Mouse (Mus musculus) spleen, adult 18-20 months (tissue): ENCODE data around the gene Trip12.

Experiments used
- DNase-seq, 2 experiments: peaks; one replicate each; pipeline ENCODE4 v3.0.0; 2022; ENCODE audit warnings: mixed read lengths in 2 of 2

The Trip12 gene

DNA sequence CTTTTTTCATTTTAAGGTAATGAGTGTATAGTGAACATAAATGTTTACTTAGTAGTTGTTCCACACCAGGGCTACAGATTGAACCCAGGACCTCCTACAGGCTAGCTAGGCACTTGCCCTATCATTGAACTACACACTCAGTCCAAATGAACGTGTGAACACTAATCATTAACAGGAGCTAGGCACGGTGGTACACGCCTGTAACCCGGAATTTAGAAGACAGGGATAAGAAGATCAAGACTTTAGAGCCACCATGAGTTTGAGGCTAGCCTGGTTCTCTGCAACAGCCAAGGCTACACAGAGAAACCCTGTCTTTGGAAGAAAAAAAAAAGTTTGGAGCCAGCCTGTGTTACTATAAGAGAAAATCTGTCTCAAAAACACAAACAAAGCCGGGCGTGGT, 19.3 kb upstream of the Trip12 start:
- DNase-seq: no peak

- no peak for DNase-seq
Measured at GRCm38 (mm10) chr1:84855756-84856155, 15.4 kb upstream of the Trip12 start.

DNA sequence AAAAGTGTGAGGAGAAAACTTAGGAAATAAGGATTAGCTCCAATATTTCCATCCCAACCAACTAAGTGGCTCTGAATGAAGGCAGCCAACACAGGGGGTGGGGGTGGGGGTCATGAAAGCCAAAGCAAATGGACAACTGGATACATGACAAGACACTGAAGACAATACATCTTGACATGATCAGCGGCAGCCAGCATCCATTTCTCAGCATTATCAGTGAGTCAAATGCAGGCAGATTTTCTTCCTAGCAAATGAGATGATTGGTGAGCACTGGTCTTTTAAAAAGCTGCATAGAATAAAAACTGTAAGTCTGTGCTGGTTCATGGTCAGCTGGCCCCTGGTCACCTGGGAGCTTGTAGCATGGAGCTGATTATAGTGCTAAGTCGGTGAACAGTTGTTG, 14.7 kb upstream of the Trip12 start:
- no peak for DNase-seq

DNA sequence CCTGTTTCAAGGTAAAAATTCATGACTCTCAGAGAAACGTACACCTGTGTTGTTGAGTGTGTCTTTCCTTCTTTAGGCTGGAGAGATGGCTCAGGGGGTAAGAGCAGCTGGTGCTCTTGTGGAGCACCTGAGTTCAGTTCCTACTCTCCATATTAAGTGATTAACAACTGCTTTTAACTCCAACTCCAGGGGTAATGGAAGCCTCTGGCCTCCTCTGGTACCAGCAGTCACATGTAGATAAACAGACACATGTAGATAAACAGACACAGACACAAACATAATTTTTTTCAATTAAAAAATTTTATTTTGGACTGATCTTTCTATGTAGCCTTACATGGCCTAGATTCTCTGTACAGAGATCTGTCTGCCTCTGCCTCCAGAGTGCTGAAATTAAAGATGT, 13.4 kb upstream of the Trip12 start:
- DNase-seq: no peak

DNA sequence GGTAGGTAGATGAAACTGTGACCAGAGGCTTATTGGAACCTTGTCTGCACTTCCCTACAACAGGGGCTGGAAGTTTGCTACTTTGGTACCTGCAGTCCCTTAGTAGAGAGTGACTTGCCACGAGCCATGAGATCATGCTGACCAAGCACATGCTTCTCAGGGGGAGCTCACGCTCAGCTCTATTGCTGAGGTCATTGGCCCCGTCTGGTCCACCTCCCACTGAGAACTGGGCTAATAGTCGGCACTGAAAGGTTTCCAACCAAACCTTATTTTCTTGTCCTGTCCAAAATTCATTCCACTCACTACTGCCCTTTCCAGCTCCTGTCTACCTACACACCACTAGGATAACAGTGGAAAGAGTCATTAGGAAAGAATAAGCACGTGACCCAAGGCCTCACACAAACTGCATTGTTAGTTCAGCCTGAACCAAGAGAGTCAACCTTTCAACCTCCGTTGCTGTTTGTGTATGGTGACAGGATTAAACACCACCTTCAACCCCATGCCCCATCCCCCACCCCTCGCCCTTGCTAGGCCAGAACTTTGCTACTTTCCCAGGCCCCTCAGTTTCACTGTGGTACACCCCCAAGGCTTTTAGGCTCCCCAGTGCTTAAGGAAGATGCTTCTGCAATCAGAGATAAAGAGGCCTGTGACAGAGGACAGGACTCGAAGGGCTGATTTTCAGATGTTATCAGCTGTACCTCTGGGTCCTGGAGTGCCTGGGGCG, 11.4 kb upstream of the Trip12 start:
- no peak for DNase-seq

DNA sequence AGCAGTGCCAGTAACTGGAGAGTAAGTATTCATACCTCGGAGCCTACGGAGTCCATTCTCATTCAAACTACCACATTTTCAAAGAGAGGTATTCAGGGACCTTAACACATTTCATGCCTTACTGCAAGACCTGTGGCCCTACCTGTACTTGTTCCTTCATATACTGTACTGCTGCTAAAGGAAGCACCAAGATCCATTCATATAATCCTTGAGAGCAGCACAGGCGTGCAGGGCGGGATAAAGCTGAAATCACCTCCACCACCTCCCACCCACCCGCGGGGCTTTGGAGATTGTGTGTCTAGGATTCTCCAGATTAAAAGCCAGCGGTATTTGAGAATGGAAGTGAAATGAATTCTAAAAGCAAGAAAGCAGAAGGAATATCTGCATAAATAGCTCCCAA, 10.2 kb upstream of the Trip12 start:
- no peak for DNase-seq

DNA sequence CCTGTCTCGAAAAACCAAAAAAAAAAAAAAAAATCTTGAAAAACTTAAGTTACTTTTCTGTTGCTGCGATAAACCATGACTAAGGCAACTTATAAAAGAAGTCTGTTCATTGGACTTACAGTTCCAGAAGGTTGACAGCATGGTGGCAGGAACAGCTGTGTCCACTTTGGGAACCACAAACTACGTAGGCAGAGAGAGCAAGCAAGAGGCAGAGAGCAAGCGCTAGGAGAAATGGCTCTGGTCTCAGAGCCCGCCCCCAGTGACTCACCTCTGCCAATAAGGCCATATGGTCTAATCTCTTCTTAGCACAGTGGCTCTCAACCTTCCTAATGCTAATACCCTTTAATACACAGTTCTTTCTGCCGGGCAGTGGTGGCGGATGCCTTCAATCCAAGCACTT, 9.5 kb upstream of the Trip12 start:
- DNase-seq: no peak

GRCm38 (mm10) chr1:84848801-84849455, 8.6 kb upstream of the Trip12 start:
- no peak for DNase-seq

DNA sequence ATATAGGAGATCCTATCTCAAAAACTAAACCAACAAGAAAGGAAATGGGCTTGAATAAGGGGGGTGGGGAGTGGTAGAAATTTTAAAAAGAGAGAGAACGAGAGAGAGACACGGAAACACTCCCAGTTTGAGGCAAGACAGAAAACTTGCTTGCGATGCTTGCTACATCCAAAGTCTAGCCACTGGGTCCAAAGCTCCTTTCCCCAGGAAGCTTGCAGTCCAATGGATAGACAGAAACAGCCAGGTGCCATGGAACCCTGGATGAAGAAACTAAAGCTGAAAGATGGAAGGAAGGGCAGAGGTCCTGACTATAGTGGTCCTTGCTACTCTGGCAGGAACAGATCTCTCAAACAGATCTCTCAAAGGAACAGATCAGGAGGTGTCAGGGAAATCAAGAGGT, 8.0 kb upstream of the Trip12 start:
- no peak for DNase-seq

GRCm38 (mm10) chr1:84847698-84848097, 7.4 kb upstream of the Trip12 start:
- no peak for DNase-seq

DNA sequence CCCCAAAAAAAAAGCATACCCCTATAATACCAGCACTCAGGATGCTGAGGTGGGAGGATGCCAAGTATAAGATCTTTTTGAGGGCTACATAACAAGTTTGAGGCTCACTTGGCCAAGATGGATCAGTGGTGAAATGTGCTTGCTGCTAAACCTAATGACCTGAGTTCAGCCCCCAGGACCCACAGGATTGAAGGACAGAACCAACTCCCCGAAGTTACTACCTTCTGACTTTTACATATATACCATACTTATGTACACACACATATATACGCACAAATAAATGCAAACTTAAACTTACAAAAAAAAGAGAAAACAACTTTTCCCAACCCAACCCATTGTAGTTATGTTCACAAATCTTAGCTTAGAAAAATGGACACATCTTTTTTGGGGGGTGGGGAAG, 3.0 kb upstream of the Trip12 start:
- no peak for DNase-seq

DNA sequence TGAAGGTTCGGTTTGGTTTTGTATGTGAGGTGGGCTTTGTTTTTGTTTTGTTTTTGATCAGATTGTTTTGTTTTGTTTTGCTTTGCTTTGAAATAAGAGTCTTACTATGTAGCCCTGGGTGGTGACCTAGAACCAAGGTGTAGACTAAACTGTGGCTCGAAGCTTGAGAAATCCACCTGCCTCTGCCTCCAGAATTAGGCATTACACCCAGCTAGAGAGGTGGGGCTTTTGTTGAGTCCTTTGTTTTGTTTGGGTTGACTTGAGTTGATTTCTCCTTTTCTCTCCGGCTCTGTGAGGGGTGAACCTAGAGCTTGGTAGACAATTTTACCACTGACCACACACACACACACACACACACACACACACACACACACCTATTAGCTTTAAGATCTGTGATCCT, 745 bp upstream of the Trip12 start:
- no peak for DNase-seq

DNA sequence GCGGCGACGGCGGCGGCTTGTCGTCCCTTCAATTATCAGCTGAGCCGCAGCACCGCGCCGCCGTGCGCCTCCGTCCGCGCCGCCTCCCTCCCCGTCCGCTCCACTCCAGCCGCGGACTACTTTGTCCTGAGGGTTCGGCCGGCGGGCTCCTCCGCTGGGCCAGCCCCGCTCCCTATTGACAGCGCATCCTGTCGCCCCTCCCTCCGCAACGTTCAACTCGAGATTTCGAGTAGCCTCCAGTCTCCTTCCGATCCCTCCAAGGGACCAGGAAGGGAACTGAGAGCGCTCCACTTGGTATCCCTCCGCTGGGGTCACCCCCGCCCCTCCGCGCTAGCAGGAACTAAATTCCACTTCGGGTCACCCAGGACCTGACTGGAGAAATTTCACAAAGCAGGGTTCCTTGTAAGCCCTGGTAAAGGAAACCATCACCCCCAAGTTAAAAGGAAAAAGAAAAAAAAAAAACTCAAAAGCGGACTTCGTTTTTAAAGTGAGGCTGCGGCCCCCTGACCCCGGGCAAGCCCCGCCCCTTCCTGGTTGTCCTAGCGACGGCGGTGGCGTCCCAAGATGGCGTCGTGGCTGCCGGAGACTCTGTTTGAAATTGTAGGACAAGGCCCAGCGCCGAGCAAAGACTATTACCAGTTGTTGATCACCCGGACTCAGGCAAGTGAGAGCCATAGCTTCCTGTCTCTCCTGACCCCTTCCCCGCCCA, 853 bp downstream of the Trip12 start, which contains the start of gene Fbxo36:
Gene Fbxo36, plus strand, starts transcription at position 533 of the 709 bp plus-strand sequence.
- DNase-seq: peak; percentile 82 to 93

DNA sequence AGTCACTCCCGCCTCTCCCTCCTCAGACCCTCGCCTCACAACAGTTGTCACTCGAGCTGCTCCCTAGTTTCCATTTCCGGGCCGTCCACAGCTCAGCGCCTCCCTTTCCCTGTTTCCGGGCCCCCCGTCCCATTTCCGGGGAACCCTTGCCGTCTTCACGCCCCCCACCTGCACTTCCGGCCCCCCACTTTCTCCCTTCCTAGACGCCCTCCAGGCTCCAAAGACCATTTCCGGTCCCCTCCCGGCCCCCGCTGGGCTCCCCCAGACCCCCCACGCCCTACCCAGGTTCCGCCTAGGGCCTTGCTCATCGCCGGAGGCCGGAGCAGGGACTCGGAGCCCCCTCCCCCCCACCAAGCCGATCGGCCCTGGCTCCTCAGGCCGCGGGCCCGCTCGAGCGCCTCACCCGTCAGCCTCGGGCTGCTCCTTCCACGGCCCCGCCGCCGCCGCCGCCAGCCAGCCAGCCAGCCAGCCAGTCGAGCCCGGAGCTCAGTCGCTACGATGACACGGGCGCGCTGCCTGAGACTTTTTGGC, 1.6 kb downstream of the Trip12 start:
- DNase-seq: peak; percentile 56 to 60

GRCm38 (mm10) chr1:84838156-84838555, 2.2 kb downstream of the Trip12 start:
- no peak for DNase-seq

GRCm38 (mm10) chr1:84837523-84838145, 2.7 kb downstream of the Trip12 start:
- DNase-seq: no peak

DNA sequence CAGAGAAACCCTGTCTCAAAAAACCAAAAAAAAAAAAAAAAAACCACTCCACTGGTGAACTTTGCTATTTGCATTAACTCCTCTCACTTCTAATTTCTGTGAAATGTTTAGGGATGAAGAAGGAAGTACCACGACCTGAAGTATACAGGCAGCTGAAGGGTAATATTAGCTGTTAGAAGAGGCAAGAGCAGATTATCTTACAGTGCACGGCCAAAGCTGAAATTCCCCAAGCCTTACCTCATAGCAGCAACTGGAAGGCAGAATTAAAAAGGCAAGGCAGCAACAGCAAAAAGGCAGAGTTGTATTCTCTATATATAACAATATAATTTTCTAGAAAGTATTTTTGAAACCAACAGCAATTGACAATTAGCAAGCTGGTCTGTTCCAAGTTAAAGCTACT, 15.2 kb downstream of the Trip12 start:
- DNase-seq: no peak

- DNase-seq: no peak
Measured at GRCm38 (mm10) chr1:84817596-84817995, 22.7 kb downstream of the Trip12 start.

DNA sequence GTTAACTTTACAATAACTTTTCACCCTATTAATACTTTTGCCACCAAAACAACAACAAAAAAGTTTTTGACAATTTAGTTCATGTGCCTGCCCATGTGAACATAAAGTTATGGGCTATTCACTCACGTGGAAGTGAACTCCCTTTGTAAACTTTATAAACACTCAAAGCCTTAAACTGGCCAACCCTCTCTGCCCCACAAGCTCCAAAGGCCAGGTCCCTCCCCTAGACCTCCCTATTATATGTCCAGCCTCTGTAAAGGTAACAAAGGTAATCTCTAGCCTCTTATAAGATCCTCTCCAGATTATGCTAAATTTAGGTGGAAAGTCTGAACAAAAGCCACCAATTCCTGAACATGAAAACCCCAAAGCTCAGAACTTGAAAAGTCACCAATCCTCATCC, 36.5 kb downstream of the Trip12 start:
- no peak for DNase-seq

- DNase-seq: no peak
Measured at GRCm38 (mm10) chr1:84799166-84799565, 41.1 kb downstream of the Trip12 start.

- DNase-seq: no peak
Measured at GRCm38 (mm10) chr1:84795335-84795734, 45.0 kb downstream of the Trip12 start.

DNA sequence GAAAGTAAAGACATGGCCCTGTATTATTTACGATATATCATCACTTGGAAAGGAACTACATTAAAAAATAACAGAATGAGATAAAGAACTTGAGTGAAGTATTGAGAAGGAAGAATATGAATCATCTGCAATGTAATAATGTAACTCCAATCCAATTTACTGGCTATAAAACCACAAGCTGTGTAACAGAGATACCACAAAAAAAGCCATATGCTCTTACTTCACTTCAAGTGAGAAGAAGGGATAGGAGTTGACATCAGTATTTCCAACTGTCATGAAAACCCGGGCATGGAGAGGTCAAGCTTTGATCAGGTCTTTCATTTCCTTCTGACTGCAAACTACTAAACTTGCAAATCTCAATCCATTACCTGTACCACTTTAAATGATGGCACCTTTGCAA, 48.9 kb downstream of the Trip12 start:
- no peak for DNase-seq

- no peak for DNase-seq
Measured at GRCm38 (mm10) chr1:84780630-84781029, 59.7 kb downstream of the Trip12 start.
